Mouse (Mus musculus) cerebellum, adult 11-12 months (tissue): ENCODE data around the gene Pik3r6.
A peak's percentile ranks its signal among the peaks of the same experiment; 100 is the strongest.

Experiments used
- DNase-seq: peaks from one replicate; pipeline ENCODE4 v3.0.0; 2022

Pik3r6 gene

DNA sequence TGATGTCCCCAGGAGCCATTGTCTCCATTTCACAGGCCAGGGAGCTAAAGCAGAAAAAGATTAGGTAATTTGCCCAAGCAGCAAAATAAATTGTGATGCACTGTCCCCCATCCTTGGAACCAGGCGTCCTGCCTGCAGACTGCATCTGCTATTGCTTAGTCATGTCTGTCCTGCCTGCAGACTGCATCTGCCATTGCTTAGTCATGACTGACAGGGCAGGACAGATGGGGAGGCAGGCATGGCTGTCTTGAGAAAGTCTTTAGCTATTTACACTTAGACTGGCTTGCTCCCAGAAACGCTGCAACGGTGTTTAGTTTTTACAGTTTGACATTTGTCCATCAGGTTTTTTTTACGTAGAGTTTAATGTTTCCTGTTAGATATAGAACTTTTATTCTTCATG is 33.6 kb downstream of the Pik3r6 start:
- no peak for DNase-seq

DNA sequence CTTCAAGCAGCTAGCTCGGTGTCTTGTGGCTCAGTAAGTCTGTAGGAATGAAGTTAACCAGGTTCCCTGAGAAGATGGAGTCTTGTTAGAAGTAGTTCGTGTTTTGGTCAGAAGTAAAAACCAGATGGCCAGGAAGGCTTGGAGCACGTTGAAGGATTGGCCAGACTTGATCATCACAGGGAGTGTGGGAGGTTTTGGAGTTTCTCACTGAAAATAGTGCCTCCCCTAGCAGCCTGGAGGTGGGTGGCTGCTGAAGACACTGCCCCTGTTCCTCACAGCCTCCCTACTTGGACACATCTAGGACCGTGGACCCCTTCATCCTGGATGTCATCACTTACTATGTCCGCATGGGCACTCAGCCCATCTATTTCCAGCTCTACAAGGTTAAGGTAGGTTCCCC is 36.8 kb downstream of the Pik3r6 start:
- DNase-seq: no peak

DNA sequence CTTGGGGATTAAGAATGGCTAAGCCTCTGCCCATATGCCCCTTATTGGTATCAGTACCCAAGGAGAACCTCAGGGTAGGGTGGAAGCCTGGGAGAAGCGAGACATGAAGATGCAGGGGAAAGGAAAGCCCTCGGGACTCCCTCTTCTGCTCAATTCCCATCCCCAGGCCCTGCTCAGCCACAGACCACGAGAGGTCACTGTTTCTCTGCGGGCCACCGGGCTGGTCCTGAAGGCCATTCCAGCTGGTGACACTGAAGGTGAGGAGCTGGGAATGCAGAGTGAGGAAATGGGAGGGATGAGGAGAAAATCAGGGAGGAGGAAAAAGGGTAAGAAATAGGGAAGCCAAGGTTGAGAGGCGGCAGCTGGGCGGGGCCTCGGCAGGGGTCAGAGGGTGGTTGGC is 41.7 kb downstream of the Pik3r6 start:
- no peak for DNase-seq

DNA sequence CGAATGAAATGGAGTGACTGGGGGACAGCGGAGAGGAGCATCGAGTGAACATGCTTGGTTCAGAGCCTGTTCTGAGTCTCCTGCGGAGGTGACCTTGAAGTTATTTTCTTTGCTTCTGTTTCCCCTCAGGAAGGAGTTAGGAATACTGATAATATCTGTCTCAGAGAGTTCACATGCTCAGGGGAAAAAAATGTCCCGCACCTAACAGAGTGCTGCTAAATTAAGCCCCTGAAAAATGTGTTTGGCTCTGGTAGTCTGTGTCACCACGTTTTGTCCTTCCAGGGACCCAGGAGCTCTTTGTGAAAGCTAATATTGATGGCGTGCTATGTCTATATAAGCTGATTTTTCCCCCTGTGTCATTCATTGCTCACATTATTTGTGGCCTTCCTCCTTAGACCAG is 42.4 kb downstream of the Pik3r6 start:
- no peak for DNase-seq

DNA sequence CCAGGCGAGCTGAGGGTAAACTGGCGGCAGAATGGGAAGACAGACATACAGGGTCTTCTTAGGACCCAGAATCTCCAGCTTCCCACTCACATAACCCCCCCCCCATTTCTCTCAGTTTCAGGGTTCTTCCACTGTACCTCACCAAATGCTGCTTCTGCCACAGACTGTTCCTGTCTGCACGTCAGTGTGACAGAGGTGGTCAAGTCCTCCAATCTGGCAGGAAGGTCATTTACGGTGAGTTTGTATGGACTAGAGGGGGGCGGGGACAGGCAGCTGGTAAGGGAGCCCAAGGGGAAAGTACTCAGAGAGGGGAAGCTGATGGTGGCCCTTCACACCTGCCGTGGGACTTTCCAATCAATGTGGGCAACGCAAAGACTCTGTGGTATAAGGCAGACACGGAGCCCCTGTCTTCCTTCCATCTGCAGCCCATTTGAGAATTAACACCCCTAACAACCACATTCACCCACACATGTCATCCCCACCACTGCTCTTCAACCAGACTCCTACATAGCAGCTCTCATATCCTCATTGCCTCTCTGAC is 42.9 kb downstream of the Pik3r6 start:
- no peak for DNase-seq

DNA sequence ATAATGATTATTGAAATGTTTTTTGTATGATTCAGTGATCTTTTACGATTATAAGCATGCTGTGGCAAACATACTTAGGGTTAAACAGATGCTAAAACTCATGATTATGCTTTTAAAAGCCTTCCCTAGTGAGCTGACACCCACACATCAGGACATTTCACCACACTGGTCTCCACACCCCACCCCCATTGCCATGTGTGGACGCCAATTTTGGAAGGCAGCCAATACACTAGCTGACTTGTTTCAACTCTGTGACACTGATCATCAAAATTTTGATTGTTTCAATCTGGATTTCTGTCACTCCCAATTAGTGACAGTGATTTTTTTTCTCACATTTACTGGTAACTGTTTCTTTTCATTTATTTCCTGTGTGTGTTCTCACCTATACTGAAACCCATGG is 44.7 kb downstream of the Pik3r6 start:
- DNase-seq: no peak

DNA sequence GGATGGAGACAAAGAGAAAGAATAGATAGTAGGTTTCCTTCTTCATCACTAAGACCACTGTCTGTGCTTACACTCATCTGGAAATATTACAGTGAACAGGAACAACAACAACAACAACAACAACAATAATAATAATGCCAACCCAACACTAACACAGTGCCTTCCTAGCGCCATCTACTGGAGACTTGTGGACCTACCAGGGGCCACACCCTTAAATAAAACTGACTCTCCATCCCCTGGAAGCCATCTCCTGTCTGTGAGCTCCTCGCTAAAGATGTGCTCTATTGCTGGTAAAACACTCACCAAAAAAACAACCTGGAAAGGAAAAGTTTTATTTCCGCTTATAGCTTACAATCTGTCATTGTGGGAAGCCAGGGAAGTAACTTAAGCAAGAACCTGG is 46.8 kb downstream of the Pik3r6 start:
- no peak for DNase-seq

DNA sequence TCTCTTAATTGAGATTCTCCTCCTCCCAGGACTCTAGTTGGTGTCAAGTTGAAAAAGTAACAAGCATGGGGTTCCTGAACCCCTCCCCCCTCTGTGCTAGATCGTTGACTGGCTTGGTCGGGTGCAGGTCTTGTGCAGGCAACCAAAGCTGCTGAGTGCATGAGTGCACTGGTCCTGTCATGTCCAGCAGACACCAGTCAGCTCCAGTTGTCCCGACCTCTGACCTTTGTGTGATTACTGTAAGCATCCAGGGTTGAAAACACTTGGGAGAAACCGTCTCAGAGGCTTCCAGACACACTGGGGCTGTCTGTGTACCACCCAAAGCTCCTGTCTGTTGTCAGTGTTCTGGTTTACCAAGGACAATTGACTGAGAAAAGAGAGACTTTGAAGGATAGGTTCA is 47.5 kb downstream of the Pik3r6 start:
- no peak for DNase-seq

DNA sequence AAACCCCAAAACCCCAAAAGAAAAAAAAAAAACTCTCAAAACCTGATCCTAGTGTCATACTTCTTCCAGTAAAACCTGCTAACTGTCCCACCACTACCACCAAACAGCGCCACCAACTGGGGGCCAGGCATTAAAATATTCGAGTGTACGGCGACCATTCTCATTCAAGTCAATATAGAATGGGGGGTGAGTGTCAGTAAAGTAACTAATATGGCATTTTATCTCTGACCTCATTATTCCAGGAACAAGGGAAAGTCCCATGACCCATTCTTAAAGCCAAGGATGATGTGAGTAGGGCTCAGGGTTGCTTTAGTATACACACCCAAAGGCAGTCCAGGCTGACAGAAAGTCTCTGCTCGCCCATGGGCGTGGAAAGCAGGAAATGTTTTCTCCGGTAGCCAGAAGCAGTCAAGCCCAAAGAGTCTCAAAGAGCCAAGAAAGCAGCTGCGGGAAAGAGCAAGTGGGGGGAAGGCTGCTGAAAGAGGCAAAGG is 51.2 kb downstream of the Pik3r6 start:
- DNase-seq: no peak

DNA sequence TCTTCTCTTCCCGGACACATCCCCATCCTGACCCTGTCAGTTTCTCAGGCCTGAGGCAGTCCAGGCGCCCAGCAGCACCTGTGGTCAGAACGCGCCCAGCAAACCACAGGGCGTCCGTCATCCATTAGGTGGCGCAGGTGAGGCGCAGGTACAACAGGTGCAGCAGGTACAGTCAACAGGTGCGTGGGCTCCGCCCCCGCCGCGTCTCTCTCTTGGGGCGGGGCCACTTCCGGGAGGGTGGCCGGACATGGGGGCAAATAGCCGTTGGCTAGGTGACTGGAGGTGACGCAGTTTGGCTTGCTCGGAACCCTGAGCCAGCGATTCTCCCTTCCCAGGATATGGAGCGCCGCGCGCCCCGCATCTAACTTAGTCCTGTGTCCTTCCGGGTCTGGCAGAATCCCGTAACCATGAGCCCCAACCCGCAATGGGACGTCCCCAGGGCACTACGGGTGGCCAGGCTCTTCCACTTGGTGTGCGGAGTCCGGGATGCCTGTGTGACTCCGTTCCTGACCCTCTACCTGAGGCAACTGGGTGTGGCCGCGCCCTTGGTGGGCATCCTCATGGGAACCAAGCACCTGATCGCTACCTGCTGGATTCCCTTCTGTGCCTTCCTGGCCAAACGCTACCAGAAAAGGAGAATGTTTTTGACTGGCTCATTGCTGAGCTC is 53.2 kb downstream of the Pik3r6 start, which contains the start of gene Mfsd6l:
TSS of gene Mfsd6l (plus strand) at position 269 of the 667 bp plus-strand sequence.
- peak; percentile 31 for DNase-seq

DNA sequence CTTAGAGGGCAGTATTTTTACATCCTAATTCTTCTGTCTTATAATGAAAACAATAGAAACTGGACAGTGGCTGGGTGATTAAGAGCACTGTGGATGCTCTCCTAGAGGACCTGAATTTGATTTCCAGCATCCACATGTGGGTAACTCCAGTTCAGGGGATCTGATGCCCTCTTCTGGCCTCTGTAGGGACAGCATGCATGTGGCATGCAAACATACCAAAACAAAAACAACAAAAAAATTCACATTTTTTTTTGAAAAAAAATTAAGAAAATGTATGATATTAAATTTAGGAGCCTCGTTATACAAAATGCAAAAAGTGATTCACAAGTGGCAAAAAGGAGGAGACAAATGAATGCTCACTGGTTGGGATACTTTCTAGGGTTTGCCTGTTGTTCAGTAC is 56.7 kb downstream of the Pik3r6 start:
- DNase-seq: no peak

DNA sequence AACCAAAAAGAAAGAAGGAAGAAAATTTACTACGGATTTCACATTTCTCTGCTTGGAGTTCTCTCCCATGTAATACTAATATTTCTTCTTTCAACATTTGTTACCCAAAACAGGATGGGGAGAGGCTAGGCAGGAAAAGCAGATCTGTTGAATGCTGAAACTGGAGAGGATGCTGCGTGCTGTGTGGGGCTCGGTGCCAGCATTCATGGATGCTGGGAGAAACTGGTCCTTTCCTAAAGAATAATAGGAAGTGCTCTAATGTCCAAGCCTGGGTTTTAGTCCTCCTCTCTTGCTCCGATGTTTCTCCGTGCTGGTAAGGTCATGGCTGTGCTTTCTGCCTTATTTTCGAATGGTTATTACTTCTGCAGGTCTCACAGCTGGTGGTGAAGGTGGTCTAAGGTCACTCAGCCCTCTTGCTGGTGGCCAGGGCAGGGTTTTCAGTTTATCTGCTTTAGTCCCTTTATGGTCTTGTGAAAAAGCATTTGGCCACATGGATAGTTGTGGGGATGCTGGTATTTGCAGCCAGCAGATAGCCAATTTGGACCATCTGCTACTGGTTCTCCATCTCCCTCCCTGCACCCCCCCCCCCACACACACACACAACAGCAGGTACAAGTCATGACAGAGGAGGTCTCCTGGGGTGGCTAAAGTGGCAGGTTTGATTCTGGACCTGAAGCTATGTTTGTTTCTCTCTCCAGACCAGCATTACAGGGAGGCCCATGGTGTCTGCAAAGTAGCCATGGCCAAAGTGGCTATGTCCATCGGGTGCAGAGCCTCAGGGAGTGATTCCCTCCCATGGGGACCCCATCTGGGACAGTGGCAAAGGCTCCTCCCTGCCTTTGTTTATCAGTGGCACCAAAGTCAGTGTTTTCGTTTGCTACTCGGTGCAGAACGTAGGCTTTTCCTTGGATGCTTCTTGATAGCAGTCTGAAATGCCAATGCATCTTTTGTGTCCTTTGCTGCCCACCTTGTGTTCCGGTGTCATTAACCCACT is 59.4 kb downstream of the Pik3r6 start:
- DNase-seq: peak; percentile 62

DNA sequence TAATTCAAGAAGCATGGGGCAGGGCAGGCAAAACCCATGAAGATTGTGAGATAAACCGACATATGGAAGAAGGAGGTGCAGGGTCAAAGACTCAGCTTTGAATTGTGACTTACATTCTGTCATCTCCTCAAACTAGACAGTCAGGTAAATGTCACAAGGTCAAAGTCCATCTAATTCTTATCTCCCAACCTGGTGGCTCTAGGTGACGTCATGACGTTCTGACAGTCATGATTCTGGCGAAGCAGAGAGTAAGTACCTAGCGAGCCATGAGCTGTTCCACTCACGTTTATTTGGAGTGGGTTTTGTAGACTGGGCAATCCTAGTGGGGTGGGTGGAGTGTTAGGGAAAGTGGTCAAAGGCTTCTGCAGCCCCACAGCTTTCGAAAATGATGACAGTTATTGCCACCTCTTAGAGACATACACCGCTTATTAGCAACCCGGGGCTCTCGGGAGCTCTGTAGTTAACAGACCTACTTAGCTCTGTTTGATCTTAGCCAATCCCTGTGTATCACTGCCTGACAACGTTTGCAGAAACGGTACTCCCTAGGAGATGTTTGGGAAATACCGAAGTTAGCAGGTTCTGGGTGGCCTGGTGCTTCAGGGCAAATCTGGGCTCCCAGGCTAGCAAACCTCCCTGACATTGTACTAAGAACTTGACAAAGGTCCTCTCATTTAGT is 61.7 kb downstream of the Pik3r6 start:
- DNase-seq: no peak

DNA sequence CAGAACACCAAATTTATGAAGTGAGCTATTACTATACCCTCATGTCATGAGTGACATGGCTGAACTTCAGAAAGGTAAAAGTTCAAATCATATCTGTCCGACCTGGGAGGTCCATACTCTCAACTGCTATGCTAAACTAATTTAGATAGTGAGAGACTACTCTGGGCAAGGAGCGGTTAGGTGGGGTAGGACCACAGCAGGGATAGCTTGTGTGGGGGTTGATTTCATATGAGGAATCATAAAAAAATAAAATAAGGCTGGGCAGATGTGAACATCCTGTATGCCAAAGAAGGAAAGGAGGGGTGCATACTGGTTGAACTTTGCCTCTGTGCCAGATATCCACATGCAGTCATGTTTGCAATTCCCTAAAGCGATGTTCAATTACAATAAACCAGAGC is 62.2 kb downstream of the Pik3r6 start:
- no peak for DNase-seq

DNA sequence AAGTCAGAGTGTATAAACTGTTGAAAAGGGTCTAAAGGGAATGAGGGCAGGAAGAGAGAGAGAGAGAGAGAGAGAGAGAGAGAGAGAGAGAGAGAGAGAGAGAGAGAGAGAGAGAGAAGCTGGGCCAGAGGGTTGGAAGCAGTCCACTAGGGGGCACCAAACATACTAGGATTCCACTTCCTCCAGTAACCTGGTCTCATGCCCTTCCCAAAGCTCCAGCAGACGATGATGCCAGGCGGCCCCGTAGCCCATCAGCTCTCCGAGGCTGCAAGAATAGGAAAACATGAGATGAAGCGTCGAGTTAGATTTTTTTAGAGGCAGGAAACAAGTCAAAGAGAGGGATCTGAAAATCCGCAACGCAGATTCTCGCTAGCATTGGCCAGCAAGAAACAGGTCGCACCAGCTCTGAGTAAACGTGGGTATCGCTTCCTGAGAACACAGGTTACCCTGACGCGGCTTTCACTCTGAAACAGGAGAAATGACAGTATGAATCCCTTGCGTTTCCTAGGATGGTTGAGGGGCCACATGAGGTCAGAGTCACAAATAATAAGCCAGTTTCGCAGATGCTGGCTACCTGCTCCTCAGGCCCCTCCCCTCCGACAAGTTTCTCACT is 63.7 kb downstream of the Pik3r6 start:
- DNase-seq: peak; percentile 83

DNA sequence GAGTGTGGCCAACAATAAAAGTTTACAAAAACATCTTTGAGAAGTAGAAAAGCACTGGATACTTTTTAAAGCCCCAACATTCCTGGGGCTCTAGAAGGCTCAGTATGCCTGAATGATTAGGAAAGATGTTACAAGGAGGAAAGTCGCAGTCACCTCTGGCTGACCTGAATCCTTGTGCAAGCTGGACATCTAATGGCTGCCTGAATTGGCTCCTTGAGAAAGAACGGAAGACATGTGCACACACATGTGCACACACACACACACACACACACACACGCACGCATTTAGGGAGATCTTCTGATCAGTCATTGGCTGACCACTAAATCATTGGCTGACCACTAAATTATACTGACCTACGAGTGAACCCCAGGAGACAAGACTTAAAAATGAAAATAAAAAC is 68.0 kb downstream of the Pik3r6 start:
- DNase-seq: no peak

DNA sequence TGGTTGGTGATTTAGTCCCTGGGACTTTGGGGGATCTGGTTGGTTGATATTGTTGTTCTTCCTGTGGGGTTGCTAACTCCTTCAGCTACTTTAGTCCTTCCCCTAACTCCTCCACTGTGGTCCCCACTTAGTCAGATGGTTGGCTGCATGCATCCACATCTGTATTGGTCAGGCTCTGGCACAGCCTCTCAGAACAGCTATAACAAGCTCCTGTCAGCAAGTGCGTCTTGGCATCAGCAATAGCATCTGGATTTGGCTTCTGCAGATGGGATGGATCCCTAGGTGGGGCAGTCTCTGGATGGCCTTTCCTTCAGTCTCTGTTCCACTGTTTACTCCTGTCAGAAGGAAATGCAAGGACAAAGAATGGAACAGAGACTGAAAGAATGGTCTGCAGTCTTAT is 74.3 kb downstream of the Pik3r6 start:
- no peak for DNase-seq

DNA sequence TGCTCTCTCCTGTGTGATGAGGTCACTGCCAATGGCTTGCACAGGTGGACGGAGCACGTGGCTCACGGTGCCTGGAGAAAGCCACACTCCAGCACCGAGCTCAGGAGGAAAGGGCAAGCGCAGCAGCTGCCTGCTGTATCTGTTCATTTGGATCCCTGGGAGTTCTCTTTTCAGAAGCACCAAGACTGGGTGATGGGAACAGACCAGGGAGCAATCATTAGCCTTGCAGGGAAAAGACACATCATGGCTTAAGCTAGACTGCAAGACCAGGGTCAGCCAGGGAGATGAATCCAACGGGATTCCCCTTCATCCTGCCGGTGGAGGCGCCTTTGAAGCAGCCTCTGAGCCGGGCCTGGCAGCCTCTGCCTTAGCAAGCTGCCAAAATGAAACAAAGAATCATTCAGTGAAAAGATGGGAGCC is 76.7 kb downstream of the Pik3r6 start:
- peak; percentile 59 for DNase-seq

DNA sequence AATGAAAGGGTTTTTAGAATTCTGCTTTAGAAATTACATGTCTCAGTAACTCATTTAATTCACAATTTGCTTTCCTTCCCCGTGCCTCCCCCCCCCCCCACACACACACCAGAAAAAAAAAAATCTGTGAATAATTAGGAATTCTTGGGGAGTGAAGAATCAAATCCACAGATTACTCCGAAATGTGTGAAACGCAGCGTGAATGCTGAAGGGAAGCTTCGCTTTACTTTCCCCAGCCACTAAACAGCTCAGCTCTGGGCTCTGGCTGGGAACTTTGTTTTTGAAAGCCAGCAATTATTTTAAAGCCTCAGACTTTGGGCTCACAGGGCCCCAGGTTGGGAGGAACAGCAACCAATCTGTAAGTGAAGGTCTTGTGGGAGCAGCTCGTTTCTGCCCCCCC is 77.7 kb downstream of the Pik3r6 start:
- DNase-seq: no peak

DNA sequence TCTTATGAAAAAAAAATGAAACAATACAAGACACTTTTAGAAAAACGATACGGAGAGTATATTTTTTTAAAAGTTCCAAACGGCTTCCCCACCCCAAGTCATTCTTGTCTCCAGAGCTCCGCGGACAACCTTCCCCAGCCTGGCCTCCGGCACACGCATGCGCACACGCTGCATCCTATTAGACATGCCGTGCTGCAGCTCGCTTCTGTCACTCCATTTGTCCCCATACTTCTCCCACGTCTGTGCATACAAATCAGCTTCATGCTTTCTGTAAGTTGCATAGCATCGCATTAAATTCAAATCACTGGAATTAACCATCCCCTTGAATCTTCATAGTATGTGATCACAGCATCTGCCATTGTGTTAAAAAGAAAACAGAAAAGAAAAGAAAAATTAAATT is 80.4 kb downstream of the Pik3r6 start:
- peak; percentile 34 for DNase-seq

DNA sequence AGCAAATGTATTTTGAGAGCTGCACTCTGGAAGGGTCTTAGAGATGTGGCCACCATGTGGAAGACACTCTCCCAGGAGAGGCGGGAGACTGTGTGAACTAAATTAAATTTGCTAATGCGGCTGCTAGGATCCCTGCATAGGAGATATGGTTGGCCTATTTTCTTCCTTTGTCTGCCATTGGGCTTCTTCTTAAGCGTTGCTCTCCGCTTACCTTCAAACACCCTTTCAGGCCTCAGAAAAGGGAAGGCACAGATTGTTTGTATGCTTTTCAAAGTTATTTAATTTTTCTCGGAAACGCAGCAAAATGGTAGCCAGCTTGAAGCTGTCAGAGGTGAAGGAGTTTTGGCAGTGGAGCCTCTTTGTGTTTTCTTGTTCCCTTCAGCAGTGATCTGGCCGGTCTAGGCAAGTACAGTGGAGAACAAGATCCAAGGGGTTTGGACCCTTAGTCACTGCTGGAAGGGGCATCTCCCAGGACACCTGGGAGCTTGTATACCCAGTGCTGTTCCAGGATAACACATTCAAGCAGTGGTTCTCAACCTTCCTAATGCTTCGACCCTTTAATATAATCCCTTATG is 81.2 kb downstream of the Pik3r6 start:
- DNase-seq: no peak

DNA sequence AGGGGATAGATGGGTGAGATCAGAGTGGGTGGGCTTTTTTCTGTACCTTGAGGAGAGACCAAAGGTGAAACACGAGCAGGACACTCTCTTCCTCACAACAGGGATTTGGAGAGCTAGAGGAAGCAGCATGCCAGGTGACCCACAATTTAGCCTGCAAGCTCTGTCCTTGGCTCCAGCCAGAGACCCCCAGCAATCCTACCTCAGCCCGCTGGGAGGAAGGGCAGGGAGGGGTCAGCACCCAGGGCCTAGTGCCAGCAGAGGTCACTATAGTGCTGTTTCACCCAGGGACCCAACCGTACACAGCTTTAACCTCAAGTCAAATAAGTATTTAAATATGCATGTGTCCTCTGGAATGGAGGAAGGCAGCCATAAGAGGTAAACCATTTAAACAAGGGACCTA is 83.1 kb downstream of the Pik3r6 start:
- DNase-seq: no peak
